Mouse (Mus musculus) neural tube, embryonic 15.5 days (tissue): ENCODE measurements around the gene Gm3776. TPM values are rescaled to one million over a fixed set of nuclear protein-coding genes. Genes with fewer than 3 reads are reported as not detected.
"Not testable (repeated sequence)": the region's sequence is repeated elsewhere in the genome, so short reads cannot be mapped to it uniquely, and the experiment has no call there.

Experiments
- ATAC-seq: fragments of 200-750 bp; cut with Nextera tagmentation; 2 replicates; pipeline ENCODE4 v1.8.0; 2017; ENCODE audit warnings: mild to moderate bottlenecking, moderate TSS enrichment, moderate library complexity; ENCODE audit not compliant: low FRiP score
- H3K27ac ChIP-seq: fragments of 300-500 bp; sonication (generic); replicated peaks from 2 replicates; pipeline ENCODE4 v1.5.1; 2015; ENCODE audit warnings: mild to moderate bottlenecking, inconsistent platforms
- H3K27me3 ChIP-seq: fragments of 300-500 bp; sonication (generic); replicated peaks from 2 replicates; pipeline ENCODE4 v1.6.1; 2015; ENCODE audit warnings: inconsistent platforms
- H3K36me3 ChIP-seq: fragments of 300-500 bp; sonication (generic); 2 replicates; pipeline ENCODE4 v1.6.1; 2015; ENCODE audit warnings: inconsistent platforms
- H3K4me1 ChIP-seq: fragments of 300-500 bp; sonication (generic); 2 replicates; pipeline ENCODE4 v1.6.1; 2015; ENCODE audit warnings: inconsistent platforms
- H3K4me2 ChIP-seq: fragments of 300-500 bp; sonication (generic); 2 replicates; pipeline ENCODE4 v1.6.1; 2015; ENCODE audit warnings: inconsistent platforms, mild to moderate bottlenecking, moderate library complexity
- H3K4me3 ChIP-seq: fragments of 300-500 bp; sonication (generic); replicated peaks from 2 replicates; pipeline ENCODE4 v1.5.1; 2015; ENCODE audit warnings: mild to moderate bottlenecking, inconsistent platforms
- H3K9ac ChIP-seq: fragments of 300-500 bp; sonication (generic); replicated peaks from 2 replicates; pipeline ENCODE4 v1.6.1; 2015; ENCODE audit warnings: mild to moderate bottlenecking, inconsistent platforms
- H3K9me3 ChIP-seq: fragments of 300-500 bp; sonication (generic); replicated peaks from 2 replicates; pipeline ENCODE4 v1.6.1; 2016; ENCODE audit warnings: inconsistent platforms
- WGBS: fragments of 180-500 bp; shearing (Covaris S2); methylation state at CpG from one replicate; pipeline ENCODE4 v1.1.7; 2015; ENCODE audit warnings: mixed read lengths; 5-methylcytosine and 5-hydroxymethylcytosine counted together
- polyA plus RNA-seq: library from polyadenylated mRNA; unstranded; fragments of >200 nt; fragmentation: Nextera tagmentation; extraction: Ambion mirVana; gene quantifications from 2 replicates; pipeline ENCODE4 v1.2.1, GENCODE M21; 2015

Gene Gm3776
- polyA plus RNA-seq, 1 experiment from 2014 or later = not detected

DNA sequence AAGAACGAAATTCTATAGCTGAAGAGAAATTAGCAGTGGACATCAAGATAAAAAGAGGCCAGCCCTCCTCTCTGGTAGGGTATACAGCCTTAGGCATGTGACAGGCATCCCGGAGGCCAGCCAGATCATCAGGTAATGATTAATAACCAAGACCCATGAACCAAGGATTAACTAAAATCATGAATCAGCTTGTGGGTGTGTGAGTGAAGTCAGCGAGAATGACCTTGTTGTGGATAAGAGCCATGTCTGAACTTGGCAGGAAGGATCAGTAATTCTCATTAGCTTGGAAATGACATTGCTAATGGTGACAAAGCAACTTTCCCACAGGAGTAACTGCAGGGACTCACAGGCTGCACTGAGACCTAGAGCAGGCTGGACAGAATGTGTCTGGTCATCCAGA is 27.3 kb upstream of the Gm3776 start:
- H3K9ac ChIP-seq, H3K9me3 ChIP-seq, H3K4me2 ChIP-seq, H3K36me3 ChIP-seq, ATAC-seq, H3K4me1 ChIP-seq, H3K27ac ChIP-seq, H3K27me3 ChIP-seq, H3K4me3 ChIP-seq: not testable (repeated sequence)
- 78% methylated on average over 3 of the region's 3 CpGs for WGBS

- not testable (repeated sequence) for H3K4me1 ChIP-seq, H3K27me3 ChIP-seq, H3K4me3 ChIP-seq, H3K9me3 ChIP-seq, H3K36me3 ChIP-seq, H3K4me2 ChIP-seq, ATAC-seq, H3K27ac ChIP-seq, H3K9ac ChIP-seq
- WGBS = 75% methylated on average over 2 of the region's 3 CpGs
These were observed 26.5 kb upstream of the Gm3776 start, which contains the start of gene Gsta1 for GRCm38 (mm10) chr9:78230461-78230860. Gsta1 (plus strand) TSS chr9:78230656.

DNA sequence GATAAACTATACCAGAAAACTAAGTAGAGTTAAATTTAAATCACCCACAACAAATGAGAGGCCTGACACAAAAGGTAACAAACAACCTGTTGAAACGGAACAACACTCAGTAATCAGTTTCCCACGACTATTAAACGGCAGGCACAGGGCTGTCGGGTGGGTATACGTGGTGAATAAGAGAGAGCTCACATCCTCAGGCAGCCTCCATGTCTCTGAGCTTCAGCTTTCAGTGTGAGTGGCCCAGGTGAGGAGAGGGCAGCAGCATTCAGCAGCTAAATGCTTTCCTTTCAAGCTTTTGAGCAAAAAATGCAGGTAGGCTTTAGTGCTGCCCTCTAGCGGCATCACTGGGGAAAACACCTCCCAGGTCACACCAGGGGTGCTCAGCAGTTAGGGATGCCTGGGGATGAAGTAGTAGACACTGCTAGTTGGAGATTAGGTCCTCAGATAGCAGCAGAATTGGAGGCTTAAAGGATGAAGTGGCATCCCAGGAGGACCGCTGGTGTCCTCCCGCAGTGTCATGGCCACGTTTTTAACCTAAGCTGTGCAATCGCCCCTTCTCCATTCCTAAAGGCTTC is 23.7 kb upstream of the Gm3776 start:
- H3K36me3 ChIP-seq = not testable (repeated sequence)

DNA sequence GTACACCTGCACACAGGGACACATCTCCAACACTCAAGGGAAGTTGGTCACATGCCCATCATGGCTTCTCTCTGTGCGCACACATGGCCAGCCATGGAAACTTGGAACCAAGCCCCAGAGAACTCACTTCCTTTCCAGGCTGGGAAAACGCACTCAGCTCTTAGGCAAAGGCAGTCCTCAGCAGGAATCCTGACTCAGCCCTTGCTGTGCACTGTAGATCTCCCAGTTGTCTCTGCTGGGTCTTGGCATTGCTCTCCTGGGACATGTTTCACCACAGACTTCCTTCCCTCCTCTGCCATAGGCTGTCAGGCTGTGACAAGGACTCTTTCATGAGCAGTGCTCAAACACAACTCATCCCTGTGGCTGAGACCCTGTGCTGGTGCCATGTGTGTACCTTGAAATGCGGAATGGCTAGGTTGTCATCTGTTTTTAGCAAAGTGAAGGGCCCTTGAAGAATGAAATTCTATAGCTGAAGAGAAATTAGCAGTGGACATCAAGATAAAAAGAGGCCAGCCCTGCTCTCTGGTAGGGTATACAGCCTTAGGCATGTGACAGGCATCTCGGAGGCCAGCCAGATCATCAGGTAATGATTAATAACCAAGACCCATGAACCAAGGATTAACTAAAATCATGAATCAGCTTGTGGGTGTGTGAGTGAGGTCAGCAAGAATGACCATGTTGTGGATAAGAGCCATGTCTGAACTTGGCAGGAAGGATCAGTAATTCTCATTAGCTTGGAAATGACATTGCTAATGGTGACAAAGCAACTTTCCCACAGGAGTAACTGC is 1.1 kb upstream of the Gm3776 start:
- WGBS = 81% methylated on average over 4 of the region's 4 CpGs
- ATAC-seq, H3K4me1 ChIP-seq: not testable (repeated sequence)

More for the DNA sequence above, 23.7 kb upstream of the Gm3776 start:
- no CpG with 5 or more reads among the region's 10 CpGs for WGBS
- H3K4me1 ChIP-seq, H3K4me2 ChIP-seq, H3K27me3 ChIP-seq, ATAC-seq, H3K4me3 ChIP-seq, H3K27ac ChIP-seq, H3K9ac ChIP-seq, H3K9me3 ChIP-seq: not testable (repeated sequence)

GRCm38 (mm10) chr9:78259688-78260087 is 2.8 kb downstream of the Gm3776 start:
- not testable (repeated sequence) for H3K9ac ChIP-seq, H3K4me2 ChIP-seq, H3K27me3 ChIP-seq, H3K36me3 ChIP-seq, H3K4me3 ChIP-seq, H3K27ac ChIP-seq, H3K4me1 ChIP-seq, H3K9me3 ChIP-seq
- ATAC-seq = peak; percentile 66
- 0% methylated on average over 1 of the region's 6 CpGs for WGBS

More for the DNA sequence above, 1.1 kb upstream of the Gm3776 start:
- H3K9ac ChIP-seq, H3K36me3 ChIP-seq, H3K27ac ChIP-seq, H3K9me3 ChIP-seq, H3K27me3 ChIP-seq, H3K4me2 ChIP-seq, H3K4me3 ChIP-seq: not testable (repeated sequence)

DNA sequence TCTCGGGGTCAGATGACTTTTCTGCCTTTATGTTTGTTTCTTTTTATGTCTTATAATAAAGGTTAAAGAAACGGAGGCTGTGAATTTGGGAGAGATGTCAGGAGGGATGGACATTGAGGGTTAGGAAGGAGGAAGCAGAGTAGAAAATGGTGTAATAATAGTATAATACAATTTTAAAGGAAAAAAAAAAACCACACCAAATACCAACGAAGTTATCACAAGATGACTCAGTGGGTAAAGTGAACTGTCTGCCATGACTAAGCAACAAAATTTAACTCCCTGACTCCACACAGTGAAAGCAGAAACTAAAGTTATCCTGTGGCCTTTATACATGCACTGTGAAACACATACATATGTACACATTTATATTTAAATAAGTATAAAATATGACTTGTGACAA is 14.0 kb downstream of the Gm3776 start:
- not testable (repeated sequence) for H3K36me3 ChIP-seq, H3K4me1 ChIP-seq
- 89% methylated on average over 3 of the region's 3 CpGs for WGBS

DNA sequence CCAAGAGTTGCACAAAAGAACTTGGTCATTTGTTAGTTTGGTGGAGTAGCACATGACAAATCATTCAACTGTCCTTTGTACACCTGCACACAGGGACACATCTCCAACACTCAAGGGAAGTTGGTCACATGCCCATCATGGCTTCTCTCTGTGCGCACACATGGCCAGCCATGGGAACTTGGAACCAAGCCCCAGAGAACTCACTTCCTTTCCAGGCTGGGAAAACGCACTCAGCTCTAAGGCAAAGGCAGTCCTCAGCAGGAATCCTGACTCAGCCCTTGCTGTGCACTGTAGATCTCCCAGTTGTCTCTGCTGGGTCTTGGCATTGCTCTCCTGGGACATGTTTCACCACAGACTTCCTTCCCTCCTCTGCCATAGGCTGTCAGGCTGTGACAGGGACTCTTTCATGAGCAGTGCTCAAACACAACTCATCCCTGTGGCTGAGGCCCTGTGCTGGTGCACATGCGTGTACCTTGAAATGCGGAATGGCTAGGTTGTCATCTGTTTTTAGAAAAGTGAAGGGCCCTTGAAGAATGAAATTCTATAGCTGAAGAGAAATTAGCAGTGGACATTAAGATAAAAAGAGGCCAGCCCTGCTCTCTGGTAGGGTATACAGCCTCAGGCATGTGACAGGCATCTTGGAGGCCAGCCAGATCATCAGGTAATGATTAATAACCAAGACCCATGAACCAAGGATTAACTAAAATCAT is 25.2 kb downstream of the Gm3776 start:
- not testable (repeated sequence) for H3K9ac ChIP-seq, H3K4me3 ChIP-seq, ATAC-seq, H3K9me3 ChIP-seq, H3K27ac ChIP-seq, H3K4me1 ChIP-seq, H3K27me3 ChIP-seq, H3K4me2 ChIP-seq, H3K36me3 ChIP-seq
- whole genome bisulfite sequencing = 80% methylated on average over 4 of the region's 4 CpGs

More for the DNA sequence above, 14.0 kb downstream of the Gm3776 start:
- H3K4me3 ChIP-seq, H3K4me2 ChIP-seq, H3K9me3 ChIP-seq, H3K9ac ChIP-seq, ATAC-seq, H3K27ac ChIP-seq, H3K27me3 ChIP-seq: not testable (repeated sequence)

GRCm38 (mm10) chr9:78289063-78289462 is 32.1 kb downstream of the Gm3776 start:
- not testable (repeated sequence) for H3K27ac ChIP-seq, H3K4me2 ChIP-seq, H3K36me3 ChIP-seq, ATAC-seq, H3K9me3 ChIP-seq, H3K9ac ChIP-seq, H3K4me1 ChIP-seq, H3K27me3 ChIP-seq, H3K4me3 ChIP-seq
- 71% methylated on average over 1 of the region's 1 CpGs for WGBS

DNA sequence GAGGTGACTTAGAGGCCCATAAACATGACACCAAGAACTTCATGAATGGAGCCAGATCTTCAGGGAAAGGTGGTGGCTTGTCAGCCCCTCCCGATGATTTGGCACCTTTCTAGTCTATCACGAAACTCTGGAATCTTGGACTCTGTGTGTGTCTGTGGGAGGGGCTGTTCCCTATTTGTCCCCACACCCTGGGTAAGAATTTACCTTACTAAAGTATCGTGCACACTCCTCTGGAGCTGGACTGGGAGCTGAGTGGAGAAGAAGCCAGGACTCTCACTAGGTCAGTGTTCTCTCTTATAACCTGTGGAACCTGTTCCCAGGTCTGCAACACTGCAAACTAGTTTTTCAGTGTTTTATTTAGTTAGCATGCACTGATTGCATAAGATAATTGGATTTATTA is 32.8 kb downstream of the Gm3776 start, which contains the start of gene Gm10639:
Gene Gm10639, plus strand, starts transcription at position 201 of the 400 bp plus-strand sequence.
- H3K9me3 ChIP-seq, H3K4me1 ChIP-seq, H3K9ac ChIP-seq, H3K4me3 ChIP-seq, ATAC-seq, H3K27me3 ChIP-seq, H3K27ac ChIP-seq, H3K36me3 ChIP-seq, H3K4me2 ChIP-seq: not testable (repeated sequence)
- 86% methylated on average over 3 of the region's 3 CpGs for WGBS

- not testable (repeated sequence) for H3K9me3 ChIP-seq, H3K4me1 ChIP-seq, H3K27ac ChIP-seq, ATAC-seq, H3K27me3 ChIP-seq, H3K4me2 ChIP-seq, H3K36me3 ChIP-seq, H3K9ac ChIP-seq, H3K4me3 ChIP-seq
- 90% methylated on average over 8 of the region's 8 CpGs for WGBS
These were observed 35.5 kb downstream of the Gm3776 start for GRCm38 (mm10) chr9:78292462-78292861.

- 89% methylated on average over 1 of the region's 1 CpGs for WGBS
- not testable (repeated sequence) for H3K4me3 ChIP-seq, H3K9me3 ChIP-seq, H3K4me1 ChIP-seq, H3K9ac ChIP-seq, H3K27me3 ChIP-seq, H3K4me2 ChIP-seq, H3K27ac ChIP-seq, ATAC-seq, H3K36me3 ChIP-seq
These were observed 36.8 kb downstream of the Gm3776 start for GRCm38 (mm10) chr9:78293683-78294082.

GRCm38 (mm10) chr9:78294781-78295180 is 37.9 kb downstream of the Gm3776 start:
- ATAC-seq, H3K27me3 ChIP-seq, H3K4me1 ChIP-seq, H3K27ac ChIP-seq, H3K9ac ChIP-seq, H3K4me2 ChIP-seq, H3K4me3 ChIP-seq, H3K36me3 ChIP-seq, H3K9me3 ChIP-seq: not testable (repeated sequence)
- 85% methylated on average over 7 of the region's 7 CpGs for WGBS
